Mouse (Mus musculus): ENCODE data around the gene Cdk8. TPM values are rescaled to one million over a fixed set of nuclear protein-coding genes. Genes with fewer than 3 reads are reported as not detected.
A peak's percentile ranks its signal among the peaks of the same experiment; 100 is the strongest.

Cdk8 gene
- polyA plus RNA-seq, 1 experiment from 2014 or later = 24.6 TPM

GRCm38 (mm10) chr5:146330031-146330764, 99.2 kb downstream of the Cdk8 start:
- Histone ChIP-seq H3K4me1 (replicated peaks; ENCODE audit: control insufficient read depth, insufficient read depth, low read length) (no peaks in the 10 kb centered on the region), H3K27me3 (replicated peaks; ENCODE audit: control insufficient read depth, insufficient read depth, low read length) (no peaks in the 10 kb centered on the region), H3K36me3 (ENCODE audit: control insufficient read depth, insufficient read depth) (no peaks in the 10 kb centered on the region), H3K4me2 (replicated peaks; ENCODE audit: low read depth) (no peak overlapping the region; the same call in 1 of the 2 replicates), H3K4me3 (ENCODE audit: low read depth, low read length) (no peak overlapping the region), H3K9ac (ENCODE audit: low read depth, low read length) (no peak overlapping the region), H3K9me3 (ENCODE audit: control insufficient read depth) (no peaks in the 10 kb centered on the region), H3K27ac (ENCODE audit: low read depth, low read length) (no peak overlapping the region)
- no peak for ATAC-seq
- TF ChIP-seq CTCF (IDR thresholded peaks at IDR 0.05; ENCODE audit: low read depth) = peak; percentile 78
- WGBS = 33% methylated on average over 13 of the region's 13 CpGs

- TF ChIP-seq CTCF (IDR thresholded peaks at IDR 0.05; ENCODE audit: low read depth) = no peak
Measured at GRCm38 (mm10) chr5:146330765-146331115, 99.7 kb downstream of the Cdk8 start.

GRCm38 (mm10) chr5:146331131-146331530, 100.1 kb downstream of the Cdk8 start:
- no peak for TF ChIP-seq CTCF (IDR thresholded peaks at IDR 0.05; ENCODE audit: low read depth)
- no peak overlapping the region for H3K4me2 ChIP-seq (replicated peaks; ENCODE audit: low read depth)
- no peaks in the 10 kb centered on the region for H3K9me3 ChIP-seq (ENCODE audit: control insufficient read depth)
- H3K36me3 ChIP-seq (ENCODE audit: control insufficient read depth, insufficient read depth) = no peaks in the 10 kb centered on the region
- no peak for ATAC-seq
- WGBS = 87% methylated on average over 11 of the region's 11 CpGs
- no peak overlapping the region for H3K27ac ChIP-seq (ENCODE audit: low read depth, low read length)
- no peaks in the 10 kb centered on the region for H3K27me3 ChIP-seq (replicated peaks; ENCODE audit: control insufficient read depth, insufficient read depth, low read length)
- H3K4me3 ChIP-seq (ENCODE audit: low read depth, low read length) = no peak overlapping the region
- H3K4me1 ChIP-seq (replicated peaks; ENCODE audit: control insufficient read depth, insufficient read depth, low read length) = no peaks in the 10 kb centered on the region
- no peak overlapping the region for H3K9ac ChIP-seq (ENCODE audit: low read depth, low read length)

More at GRCm38 (mm10) chr5:146330765-146331115, 99.7 kb downstream of the Cdk8 start:
- no peak overlapping the region for H3K9ac ChIP-seq (ENCODE audit: low read depth, low read length)
- WGBS = 28% methylated on average over 3 of the region's 3 CpGs
- H3K4me1 ChIP-seq (replicated peaks; ENCODE audit: control insufficient read depth, insufficient read depth, low read length) = no peaks in the 10 kb centered on the region
- no peak overlapping the region for H3K4me2 ChIP-seq (replicated peaks; ENCODE audit: low read depth)
- H3K4me3 ChIP-seq (ENCODE audit: low read depth, low read length) = no peak overlapping the region
- H3K36me3 ChIP-seq (ENCODE audit: control insufficient read depth, insufficient read depth) = no peaks in the 10 kb centered on the region
- ATAC-seq = no peak
- H3K27ac ChIP-seq (ENCODE audit: low read depth, low read length) = no peak overlapping the region
- H3K9me3 ChIP-seq (ENCODE audit: control insufficient read depth) = no peaks in the 10 kb centered on the region
- H3K27me3 ChIP-seq (replicated peaks; ENCODE audit: control insufficient read depth, insufficient read depth, low read length) = no peaks in the 10 kb centered on the region

- 68% methylated on average over 7 of the region's 7 CpGs for WGBS
- H3K27me3 ChIP-seq (replicated peaks; ENCODE audit: control insufficient read depth, insufficient read depth, low read length) = no peaks in the 10 kb centered on the region
- H3K9me3 ChIP-seq (ENCODE audit: control insufficient read depth) = no peaks in the 10 kb centered on the region
- H3K9ac ChIP-seq (ENCODE audit: low read depth, low read length) = no peak overlapping the region
- no peak overlapping the region for H3K27ac ChIP-seq (ENCODE audit: low read depth, low read length)
- no peak overlapping the region for H3K4me3 ChIP-seq (ENCODE audit: low read depth, low read length)
- no peak overlapping the region for H3K4me2 ChIP-seq (replicated peaks; ENCODE audit: low read depth)
- TF ChIP-seq CTCF (IDR thresholded peaks at IDR 0.05; ENCODE audit: low read depth) = no peak
- no peaks in the 10 kb centered on the region for H3K36me3 ChIP-seq (ENCODE audit: control insufficient read depth, insufficient read depth)
- no peak for ATAC-seq
- H3K4me1 ChIP-seq (replicated peaks; ENCODE audit: control insufficient read depth, insufficient read depth, low read length) = no peaks in the 10 kb centered on the region
Measured at GRCm38 (mm10) chr5:146332541-146332940, 101.5 kb downstream of the Cdk8 start.

GRCm38 (mm10) chr5:146334410-146334809, 103.4 kb downstream of the Cdk8 start:
- no peak overlapping the region for H3K4me3 ChIP-seq (ENCODE audit: low read depth, low read length)
- no peaks in the 10 kb centered on the region for H3K36me3 ChIP-seq (ENCODE audit: control insufficient read depth, insufficient read depth)
- no peak overlapping the region for H3K9ac ChIP-seq (ENCODE audit: low read depth, low read length)
- H3K27me3 ChIP-seq (replicated peaks; ENCODE audit: control insufficient read depth, insufficient read depth, low read length) = no peaks in the 10 kb centered on the region
- WGBS = 63% methylated on average over 1 of the region's 1 CpGs
- no peak for TF ChIP-seq CTCF (IDR thresholded peaks at IDR 0.05; ENCODE audit: low read depth)
- H3K4me2 ChIP-seq (replicated peaks; ENCODE audit: low read depth) = no peak overlapping the region
- H3K27ac ChIP-seq (ENCODE audit: low read depth, low read length) = no peak overlapping the region
- no peak for ATAC-seq
- no peaks in the 10 kb centered on the region for H3K9me3 ChIP-seq (ENCODE audit: control insufficient read depth)
- no peaks in the 10 kb centered on the region for H3K4me1 ChIP-seq (replicated peaks; ENCODE audit: control insufficient read depth, insufficient read depth, low read length)

GRCm38 (mm10) chr5:146338064-146338463, 107.0 kb downstream of the Cdk8 start:
- no peak overlapping the region for H3K27ac ChIP-seq (ENCODE audit: low read depth, low read length)
- no peak overlapping the region for H3K9ac ChIP-seq (ENCODE audit: low read depth, low read length)
- H3K4me3 ChIP-seq (ENCODE audit: low read depth, low read length) = no peak overlapping the region
- no peaks in the 10 kb centered on the region for H3K27me3 ChIP-seq (replicated peaks; ENCODE audit: control insufficient read depth, insufficient read depth, low read length)
- H3K4me2 ChIP-seq (replicated peaks; ENCODE audit: low read depth) = no peak overlapping the region
- H3K9me3 ChIP-seq (ENCODE audit: control insufficient read depth) = no peaks in the 10 kb centered on the region
- H3K4me1 ChIP-seq (replicated peaks; ENCODE audit: control insufficient read depth, insufficient read depth, low read length) = no peaks in the 10 kb centered on the region
- no peak for TF ChIP-seq CTCF (IDR thresholded peaks at IDR 0.05; ENCODE audit: low read depth)
- H3K36me3 ChIP-seq (ENCODE audit: control insufficient read depth, insufficient read depth) = no peaks in the 10 kb centered on the region
- no peak for ATAC-seq
- 54% methylated on average over 9 of the region's 9 CpGs for WGBS

Data from intestine, postnatal 0 days (tissue).